Mouse (Mus musculus) kidney, adult 2 months (tissue): Measurements from ENCODE around the gene Zfp597.

Experiments
- CTCF ChIP-seq: fragments of 200-500 bp; conservative IDR thresholded peaks from 2 replicates; pipeline ENCODE4 v1.5.1; 2011; ENCODE audit warnings: low read depth, mild to moderate bottlenecking, control low read depth, low read length, moderate library complexity, mixed read lengths; ENCODE audit not compliant: insufficient read depth, insufficient read length
- POLR2A ChIP-seq: fragments of 200-500 bp; IDR thresholded peaks from one replicate; pipeline ENCODE4 v1.6.1; 2011; ENCODE audit warnings: low read depth, low read length, control low read depth

- TF ChIP-seq CTCF (no peak), POLR2A (no peak)
Measured at GRCm38 (mm10) chr16:3848416-3848815, 35.9 kb downstream of the Zfp597 start.
